Mouse (Mus musculus): ENCODE data around the gene Trmt2a. TPM values are rescaled to one million over a fixed set of nuclear protein-coding genes. Genes with fewer than 3 reads are reported as not detected.

The Trmt2a gene
- polyA plus RNA-seq, 1 experiment from 2014 or later, result 102 TPM

DNA sequence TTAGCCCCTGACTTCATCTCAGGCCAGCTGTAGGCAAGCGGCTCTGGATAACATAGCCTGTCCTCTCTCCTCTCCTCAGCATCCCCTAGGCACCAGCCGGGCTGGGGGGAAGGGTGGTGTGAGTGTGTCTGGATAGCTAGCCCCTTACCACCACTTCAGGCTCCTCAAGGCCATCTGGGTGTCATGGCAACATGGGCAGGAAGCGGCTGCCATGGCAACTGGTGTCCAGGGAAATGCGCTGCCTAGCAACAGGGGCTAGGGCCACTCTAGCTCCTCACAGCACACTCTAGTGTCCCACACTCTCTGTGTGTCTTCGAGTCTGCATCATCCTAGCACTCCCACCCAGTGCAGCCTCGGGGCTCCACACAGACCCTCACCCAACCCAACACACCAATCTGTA is 34.8 kb upstream of the Trmt2a start:
- DNase-seq (ENCODE audit: low spot score) (peak; percentile 85), ATAC-seq (replicated peaks; ENCODE audit: insufficient number of reproducible peaks, low FRiP score, low TSS enrichment, low read depth) (peak; percentile 90)
- WGBS, result 35% methylated on average over 6 of the region's 6 CpGs
- no peak overlapping the region for H3K4me2 ChIP-seq (ENCODE audit: low read depth, low read length)
- H3K4me1 ChIP-seq (ENCODE audit: control insufficient read depth, insufficient read depth, low read length), result no peaks in the 10 kb centered on the region
- no peak overlapping the region for H3K4me3 ChIP-seq (ENCODE audit: low read depth, low read length)
- H3K9me3 ChIP-seq (replicated peaks; ENCODE audit: control insufficient read depth, low read length), result no peaks in the 10 kb centered on the region
- H3K27ac ChIP-seq (replicated peaks; ENCODE audit: low read depth, low read length), result no peak overlapping the region
- H3K27me3 ChIP-seq (ENCODE audit: control insufficient read depth, insufficient read depth, low read length), result no peaks in the 10 kb centered on the region
- no peak overlapping the region; the same call in 1 of the 2 replicates for H3K9ac ChIP-seq (replicated peaks; ENCODE audit: low read length)
- no peaks in the 10 kb centered on the region for H3K36me3 ChIP-seq (replicated peaks; ENCODE audit: control insufficient read depth, insufficient read depth, low read depth, low read length)

DNA sequence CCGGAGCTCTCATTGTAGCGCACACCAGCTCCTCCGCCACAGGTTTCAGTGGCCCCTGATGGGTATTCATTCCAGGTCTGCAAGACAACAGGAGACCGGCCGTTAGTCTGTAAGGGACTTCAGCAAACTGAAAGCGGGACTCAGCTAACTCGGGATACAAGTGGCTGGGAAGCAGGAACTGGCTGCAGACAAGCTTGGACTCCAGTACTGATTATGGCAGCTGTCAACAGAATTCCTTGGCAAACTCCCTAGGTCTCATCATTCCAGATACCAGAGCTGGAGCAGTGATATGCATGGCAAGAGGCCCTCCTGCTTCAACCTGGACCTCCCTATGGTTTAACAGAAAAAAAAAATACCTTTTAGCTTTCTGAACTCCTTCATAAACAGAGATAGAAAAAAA is 33.6 kb upstream of the Trmt2a start:
- DNase-seq (ENCODE audit: low spot score) (no peak), ATAC-seq (replicated peaks; ENCODE audit: insufficient number of reproducible peaks, low FRiP score, low TSS enrichment, low read depth) (no peak)
- Histone ChIP-seq H3K27ac (replicated peaks; ENCODE audit: low read depth, low read length) (0 out of 2 replicates have a peak overlapping the region, but pooled peaks have one; percentile 28), H3K27me3 (ENCODE audit: control insufficient read depth, insufficient read depth, low read length) (no peaks in the 10 kb centered on the region), H3K4me3 (ENCODE audit: low read depth, low read length) (no peak overlapping the region), H3K36me3 (replicated peaks; ENCODE audit: control insufficient read depth, insufficient read depth, low read depth, low read length) (no peaks in the 10 kb centered on the region), H3K9ac (replicated peaks; ENCODE audit: low read length) (no peak overlapping the region), H3K9me3 (replicated peaks; ENCODE audit: control insufficient read depth, low read length) (no peaks in the 10 kb centered on the region), H3K4me2 (ENCODE audit: low read depth, low read length) (peak overlapping the region; percentile 10; the same call in 1 of the 2 replicates), H3K4me1 (ENCODE audit: control insufficient read depth, insufficient read depth, low read length) (no peaks in the 10 kb centered on the region)
- WGBS, result 74% methylated on average over 7 of the region's 7 CpGs

DNA sequence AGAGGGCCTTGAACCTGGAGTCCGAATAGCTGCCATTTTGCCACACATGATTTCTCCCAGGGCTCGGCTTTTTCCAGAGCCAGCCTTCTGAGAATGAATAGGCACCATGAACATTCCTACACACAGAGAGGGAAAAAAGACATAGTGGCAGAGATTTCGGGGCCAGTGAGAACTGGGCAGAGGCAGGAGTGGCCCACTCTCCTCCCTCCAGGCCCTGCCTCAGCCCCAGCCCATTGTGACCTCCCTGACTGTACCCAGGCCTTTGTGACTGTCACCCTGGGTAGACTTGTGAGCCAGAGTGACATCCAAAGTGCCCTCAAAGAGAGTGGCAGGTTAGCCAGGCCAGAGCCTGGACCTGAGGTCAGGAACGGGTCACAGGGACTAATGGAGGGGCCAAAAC is 30.9 kb upstream of the Trmt2a start, which contains the start of gene Ccdc188:
Gene Ccdc188, plus strand, starts transcription at position 301 of the 400 bp plus-strand sequence.
- no peak within 1 kb of the TSS for H3K9ac ChIP-seq (replicated peaks; ENCODE audit: low read length)
- no peaks in the 10 kb centered on the region for H3K9me3 ChIP-seq (replicated peaks; ENCODE audit: control insufficient read depth, low read length)
- no peaks in the 10 kb centered on the region for H3K27me3 ChIP-seq (ENCODE audit: control insufficient read depth, insufficient read depth, low read length)
- ATAC-seq (replicated peaks; ENCODE audit: insufficient number of reproducible peaks, low FRiP score, low TSS enrichment, low read depth) (no peak), DNase-seq (ENCODE audit: low spot score) (no peak)
- no peak within 1 kb of the TSS for H3K27ac ChIP-seq (replicated peaks; ENCODE audit: low read depth, low read length)
- H3K4me3 ChIP-seq (ENCODE audit: low read depth, low read length), result no peak within 1 kb of the TSS
- no peak within 1 kb of the TSS for H3K4me2 ChIP-seq (ENCODE audit: low read depth, low read length)
- WGBS, result 74% methylated on average over 4 of the region's 4 CpGs
- peaks cover 2% of the 10 kb centered on the region; the same call in 1 of the 2 replicates for H3K4me1 ChIP-seq (ENCODE audit: control insufficient read depth, insufficient read depth, low read length)
- no peaks in the 10 kb centered on the region for H3K36me3 ChIP-seq (replicated peaks; ENCODE audit: control insufficient read depth, insufficient read depth, low read depth, low read length)

DNA sequence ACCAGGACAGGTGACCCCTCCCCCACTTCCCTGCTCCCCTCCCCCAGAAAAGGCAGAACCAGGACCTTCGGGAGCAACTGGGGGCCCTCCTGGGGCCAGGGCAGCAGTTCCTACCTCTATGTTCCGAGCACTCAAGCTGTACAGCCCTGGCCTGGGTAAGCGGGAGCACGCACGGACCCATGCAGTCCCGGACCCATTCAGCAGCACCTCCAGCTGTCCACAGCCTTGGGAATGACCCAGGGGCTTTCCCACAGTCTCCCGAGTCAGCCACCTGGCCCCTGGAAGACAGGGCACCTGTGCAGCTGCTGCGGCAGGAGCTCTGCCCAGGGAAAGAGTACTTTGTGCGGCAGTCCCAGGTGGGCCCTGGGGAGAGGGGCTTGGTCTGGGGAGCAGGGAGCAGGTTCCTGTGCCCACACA is 29.9 kb upstream of the Trmt2a start:
- 76% methylated on average over 9 of the region's 9 CpGs for WGBS
- Histone ChIP-seq H3K27ac (replicated peaks; ENCODE audit: low read depth, low read length) (no peak overlapping the region), H3K4me2 (ENCODE audit: low read depth, low read length) (no peak overlapping the region), H3K4me3 (ENCODE audit: low read depth, low read length) (no peak overlapping the region), H3K4me1 (ENCODE audit: control insufficient read depth, insufficient read depth, low read length) (peaks cover 2% of the 10 kb centered on the region; the same call in 1 of the 2 replicates), H3K9me3 (replicated peaks; ENCODE audit: control insufficient read depth, low read length) (no peaks in the 10 kb centered on the region), H3K9ac (replicated peaks; ENCODE audit: low read length) (no peak overlapping the region), H3K27me3 (ENCODE audit: control insufficient read depth, insufficient read depth, low read length) (no peaks in the 10 kb centered on the region), H3K36me3 (replicated peaks; ENCODE audit: control insufficient read depth, insufficient read depth, low read depth, low read length) (no peaks in the 10 kb centered on the region)
- no peak for ATAC-seq (replicated peaks; ENCODE audit: insufficient number of reproducible peaks, low FRiP score, low TSS enrichment, low read depth)
- no peak for DNase-seq (ENCODE audit: low spot score)

GRCm38 (mm10) chr16:18220001-18220400 is 28.5 kb upstream of the Trmt2a start:
- Histone ChIP-seq H3K4me2 (ENCODE audit: low read depth, low read length) (no peak overlapping the region), H3K4me3 (ENCODE audit: low read depth, low read length) (no peak overlapping the region), H3K27me3 (ENCODE audit: control insufficient read depth, insufficient read depth, low read length) (no peaks in the 10 kb centered on the region), H3K9me3 (replicated peaks; ENCODE audit: control insufficient read depth, low read length) (no peaks in the 10 kb centered on the region), H3K36me3 (replicated peaks; ENCODE audit: control insufficient read depth, insufficient read depth, low read depth, low read length) (no peaks in the 10 kb centered on the region), H3K4me1 (ENCODE audit: control insufficient read depth, insufficient read depth, low read length) (peaks cover 2% of the 10 kb centered on the region; the same call in 1 of the 2 replicates), H3K27ac (replicated peaks; ENCODE audit: low read depth, low read length) (no peak overlapping the region), H3K9ac (replicated peaks; ENCODE audit: low read length) (no peak overlapping the region)
- 69% methylated on average over 8 of the region's 8 CpGs for WGBS
- peak; percentile 25; the same call in 1 of the 2 replicates for ATAC-seq (replicated peaks; ENCODE audit: insufficient number of reproducible peaks, low FRiP score, low TSS enrichment, low read depth)
- DNase-seq (ENCODE audit: low spot score), result peak; percentile 29

- WGBS, result 85% methylated on average over 6 of the region's 6 CpGs
- Histone ChIP-seq H3K27ac (replicated peaks; ENCODE audit: low read depth, low read length) (no peak overlapping the region), H3K27me3 (ENCODE audit: control insufficient read depth, insufficient read depth, low read length) (no peaks in the 10 kb centered on the region), H3K36me3 (replicated peaks; ENCODE audit: control insufficient read depth, insufficient read depth, low read depth, low read length) (no peaks in the 10 kb centered on the region), H3K4me3 (ENCODE audit: low read depth, low read length) (no peak overlapping the region), H3K9ac (replicated peaks; ENCODE audit: low read length) (no peak overlapping the region), H3K4me1 (ENCODE audit: control insufficient read depth, insufficient read depth, low read length) (peaks cover 2% of the 10 kb centered on the region; the same call in 1 of the 2 replicates), H3K9me3 (replicated peaks; ENCODE audit: control insufficient read depth, low read length) (no peaks in the 10 kb centered on the region), H3K4me2 (ENCODE audit: low read depth, low read length) (no peak overlapping the region)
- no peak for DNase-seq (ENCODE audit: low spot score)
- ATAC-seq (replicated peaks; ENCODE audit: insufficient number of reproducible peaks, low FRiP score, low TSS enrichment, low read depth), result no peak
Observed at GRCm38 (mm10) chr16:18220856-18221542, 27.5 kb upstream of the Trmt2a start.

- 78% methylated on average over 11 of the region's 11 CpGs for WGBS
- DNase-seq (ENCODE audit: low spot score) (no peak), ATAC-seq (replicated peaks; ENCODE audit: insufficient number of reproducible peaks, low FRiP score, low TSS enrichment, low read depth) (no peak)
- Histone ChIP-seq H3K9ac (replicated peaks; ENCODE audit: low read length) (no peak overlapping the region), H3K4me1 (ENCODE audit: control insufficient read depth, insufficient read depth, low read length) (peaks cover 2% of the 10 kb centered on the region; the same call in 1 of the 2 replicates), H3K4me2 (ENCODE audit: low read depth, low read length) (no peak overlapping the region), H3K9me3 (replicated peaks; ENCODE audit: control insufficient read depth, low read length) (no peaks in the 10 kb centered on the region), H3K36me3 (replicated peaks; ENCODE audit: control insufficient read depth, insufficient read depth, low read depth, low read length) (no peaks in the 10 kb centered on the region), H3K27me3 (ENCODE audit: control insufficient read depth, insufficient read depth, low read length) (no peaks in the 10 kb centered on the region), H3K27ac (replicated peaks; ENCODE audit: low read depth, low read length) (no peak overlapping the region), H3K4me3 (ENCODE audit: low read depth, low read length) (no peak overlapping the region)
Observed at GRCm38 (mm10) chr16:18221543-18221898, 27.0 kb upstream of the Trmt2a start.

DNA sequence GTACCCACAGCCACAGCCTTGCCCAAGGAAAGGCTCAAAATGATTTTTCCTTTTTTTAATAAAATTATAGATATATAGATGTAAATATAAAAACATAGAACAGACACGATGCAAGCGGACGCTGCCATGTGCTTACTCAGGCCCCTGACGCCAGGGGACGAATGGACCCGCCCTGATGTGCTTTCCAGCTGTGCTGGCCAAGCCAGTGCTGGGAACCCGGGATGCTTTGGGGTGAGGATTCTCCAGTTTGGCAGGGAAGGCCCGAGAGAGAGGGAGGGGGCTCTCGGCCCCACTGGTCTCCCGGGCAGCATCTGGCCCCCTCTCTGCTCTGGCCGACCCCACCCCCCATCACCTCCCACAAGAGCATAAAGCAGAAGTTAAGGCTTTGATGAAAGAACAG is 26.3 kb upstream of the Trmt2a start:
- Histone ChIP-seq H3K4me2 (ENCODE audit: low read depth, low read length) (no peak overlapping the region), H3K27me3 (ENCODE audit: control insufficient read depth, insufficient read depth, low read length) (no peaks in the 10 kb centered on the region), H3K9ac (replicated peaks; ENCODE audit: low read length) (no peak overlapping the region), H3K4me1 (ENCODE audit: control insufficient read depth, insufficient read depth, low read length) (peaks cover 2% of the 10 kb centered on the region; the same call in 1 of the 2 replicates), H3K27ac (replicated peaks; ENCODE audit: low read depth, low read length) (no peak overlapping the region), H3K36me3 (replicated peaks; ENCODE audit: control insufficient read depth, insufficient read depth, low read depth, low read length) (no peaks in the 10 kb centered on the region), H3K9me3 (replicated peaks; ENCODE audit: control insufficient read depth, low read length) (no peaks in the 10 kb centered on the region), H3K4me3 (ENCODE audit: low read depth, low read length) (no peak overlapping the region)
- ATAC-seq (replicated peaks; ENCODE audit: insufficient number of reproducible peaks, low FRiP score, low TSS enrichment, low read depth) (no peak), DNase-seq (ENCODE audit: low spot score) (no peak)
- 83% methylated on average over 11 of the region's 11 CpGs for WGBS
